Mouse (Mus musculus): ENCODE measurements around the gene Msrb3. TPM values are rescaled to one million over a fixed set of nuclear protein-coding genes. Genes with fewer than 3 reads are reported as not detected.

Msrb3 gene
- total and polyA plus RNA-seq, 3 experiments: not detected

DNA sequence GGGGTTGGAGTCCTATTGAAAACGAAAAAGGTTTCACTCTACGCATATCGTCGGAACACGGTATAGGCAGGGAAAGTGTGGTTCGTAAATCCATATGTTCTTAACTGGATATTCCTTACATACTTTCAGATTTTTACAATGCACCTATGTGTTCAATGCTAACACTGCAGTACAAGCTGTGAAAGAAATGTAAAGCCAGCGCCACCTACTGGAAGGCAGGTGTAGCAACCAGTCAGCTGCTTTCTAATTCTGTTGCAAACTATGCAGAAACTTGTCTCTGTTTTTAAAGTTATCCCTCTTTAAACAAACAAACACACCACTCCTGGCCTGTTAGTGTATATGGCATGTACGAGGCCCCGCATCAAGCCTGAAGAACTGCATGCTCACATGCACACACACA lies 34.5 kb downstream of the Msrb3 start:
- Histone ChIP-seq H3K4me1 (ENCODE audit: control insufficient read depth in 1 of 2, insufficient read depth in 2 of 2) (no peaks in the 10 kb centered on the region), H3K27me3 (replicated peaks) (no peaks in the 10 kb centered on the region), H3K9me3 (replicated peaks; ENCODE audit: low read length) (peaks cover 2% of the 10 kb centered on the region), H3K36me3 (replicated peaks in 1 of 2; ENCODE audit: control insufficient read depth in 1 of 2, insufficient read depth in 1 of 2, low read length in 1 of 2) (no peaks in the 10 kb centered on the region), H3K9ac (ENCODE audit: insufficient read depth, low read depth) (no peak overlapping the region), H3K4me3 (replicated peaks in 1 of 3; ENCODE audit: low read depth in 2 of 3, low read length in 2 of 3, poor library complexity in 1 of 3) (no peak overlapping the region), H3K79me2 (replicated peaks; ENCODE audit: control insufficient read depth, extremely low read depth, insufficient read depth, poor library complexity, severe bottlenecking) (no peaks in the 10 kb centered on the region), H3K4me2 (ENCODE audit: insufficient read depth, low read depth, poor library complexity, severe bottlenecking) (no peak overlapping the region), H3K27ac (ENCODE audit: insufficient read depth, low read depth) (no peak overlapping the region)
- dilution Hi-C loops (cut with MboI; ENCODE audit: extremely low pct_ligation_motif_present, extremely low pct_unique_long_range_greater_than_20kb, low sequenced_read_pairs): no loop called here
- in situ Hi-C loops (cut with MboI; ENCODE audit: low pct_ligation_motif_present, low pct_unique_long_range_greater_than_20kb, low sequenced_read_pairs): loop anchor here (25.0 kb wide), 1 partner anchor 602 kb away; no protein-coding TSS in a partner anchor
- DNase-seq (ENCODE audit: extremely low read depth): peak; percentile 68
- TF ChIP-seq MXI1 (IDR thresholded peaks at IDR 0.05; ENCODE audit: low read depth, low read length) (no peak), USF2 (conservative IDR thresholded peaks at IDR 0.05; ENCODE audit: low read depth, low read length) (no peak), NELFE (IDR thresholded peaks at IDR 0.05; ENCODE audit: low read depth, low read length) (no peak), NRF1 (IDR thresholded peaks at IDR 0.05; ENCODE audit: low read depth, low read length) (no peak), ZNF384 (IDR thresholded peaks at IDR 0.05; ENCODE audit: low read depth, low read length) (no peak), CTCF (conservative IDR thresholded peaks at IDR 0.05 in 1 of 2, IDR thresholded peaks at IDR 0.05 in 1 of 2; ENCODE audit: low read depth in 2 of 2, low read length in 2 of 2) (peak; percentile 74 to 94), SIN3A (IDR thresholded peaks at IDR 0.05; ENCODE audit: low read length) (no peak), JUND (conservative IDR thresholded peaks at IDR 0.05; ENCODE audit: low read depth, low read length) (no peak), RAD21 (IDR thresholded peaks at IDR 0.05; ENCODE audit: low read depth, low read length) (peak; percentile 68), POLR2A (IDR thresholded peaks at IDR 0.05; ENCODE audit: low read depth, low read length) (no peak), SMC3 (IDR thresholded peaks at IDR 0.05; ENCODE audit: low read depth, low read length) (peak; percentile 45)

DNA sequence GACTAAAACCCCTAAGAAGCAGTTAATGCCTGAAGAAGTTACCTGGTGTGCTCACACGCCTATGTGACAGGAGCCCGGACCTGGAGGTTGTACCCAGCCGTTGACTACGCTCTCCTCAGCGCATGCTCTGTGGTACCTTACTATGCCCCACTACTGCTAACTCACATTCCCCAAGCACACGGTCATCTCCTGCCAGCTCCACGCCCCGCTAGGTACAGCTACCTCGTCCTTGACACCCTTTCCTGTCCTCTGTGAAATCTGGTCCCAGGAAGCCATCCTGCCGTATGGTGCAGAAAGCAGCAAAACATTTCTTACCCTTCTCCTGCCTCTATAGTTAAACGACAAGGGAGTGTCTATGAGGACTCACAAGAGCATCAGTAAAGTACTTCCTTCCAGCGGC lies 37.2 kb downstream of the Msrb3 start:
- H3K27ac ChIP-seq (ENCODE audit: insufficient read depth, low read depth): no peak overlapping the region
- in situ Hi-C loops (cut with MboI; ENCODE audit: low pct_ligation_motif_present, low pct_unique_long_range_greater_than_20kb, low sequenced_read_pairs) (loop anchor here (25.0 kb wide), 1 partner anchor 599 kb away; no protein-coding TSS in a partner anchor), dilution Hi-C loops (cut with MboI; ENCODE audit: extremely low pct_ligation_motif_present, extremely low pct_unique_long_range_greater_than_20kb, low sequenced_read_pairs) (no loop called here)
- H3K4me3 ChIP-seq (replicated peaks in 1 of 3; ENCODE audit: low read depth in 2 of 3, low read length in 2 of 3, poor library complexity in 1 of 3): no peak overlapping the region
- no peaks in the 10 kb centered on the region for H3K79me2 ChIP-seq (replicated peaks; ENCODE audit: control insufficient read depth, extremely low read depth, insufficient read depth, poor library complexity, severe bottlenecking)
- H3K9me3 ChIP-seq (replicated peaks; ENCODE audit: low read length): peaks cover 2% of the 10 kb centered on the region
- TF ChIP-seq SMC3 (IDR thresholded peaks at IDR 0.05; ENCODE audit: low read depth, low read length) (no peak), PAX5 (IDR thresholded peaks at IDR 0.05; ENCODE audit: low read length) (no peak), RAD21 (IDR thresholded peaks at IDR 0.05; ENCODE audit: low read depth, low read length) (no peak), TCF12 (IDR thresholded peaks at IDR 0.05; ENCODE audit: low read depth, low read length) (no peak), JUND (conservative IDR thresholded peaks at IDR 0.05; ENCODE audit: low read depth, low read length) (no peak), MYC (IDR thresholded peaks at IDR 0.05; ENCODE audit: low read depth, low read length) (no peak), ZMIZ1 (IDR thresholded peaks at IDR 0.05; ENCODE audit: low read depth, low read length) (no peak), BHLHE40 (IDR thresholded peaks at IDR 0.05; ENCODE audit: low read depth, low read length) (no peak), ETS1 (conservative IDR thresholded peaks at IDR 0.05; ENCODE audit: low read depth, low read length) (no peak)
- no peak overlapping the region for H3K4me2 ChIP-seq (ENCODE audit: insufficient read depth, low read depth, poor library complexity, severe bottlenecking)
- no peaks in the 10 kb centered on the region for H3K27me3 ChIP-seq (replicated peaks)
- H3K4me1 ChIP-seq (ENCODE audit: control insufficient read depth in 1 of 2, insufficient read depth in 2 of 2): no peaks in the 10 kb centered on the region
- no peak for DNase-seq (ENCODE audit: extremely low read depth)
- H3K36me3 ChIP-seq (replicated peaks in 1 of 2; ENCODE audit: control insufficient read depth in 1 of 2, insufficient read depth in 1 of 2, low read length in 1 of 2): no peaks in the 10 kb centered on the region
- H3K9ac ChIP-seq (ENCODE audit: insufficient read depth, low read depth): no peak overlapping the region
